Mouse (Mus musculus): ENCODE measurements at regions not wholly inside any gene's neighbourhood (a gene's known extent, or its start where the extent isn't known, plus 50 kb on each side); places are given as distances from the start of the nearest gene placed in this dataset.

DNA sequence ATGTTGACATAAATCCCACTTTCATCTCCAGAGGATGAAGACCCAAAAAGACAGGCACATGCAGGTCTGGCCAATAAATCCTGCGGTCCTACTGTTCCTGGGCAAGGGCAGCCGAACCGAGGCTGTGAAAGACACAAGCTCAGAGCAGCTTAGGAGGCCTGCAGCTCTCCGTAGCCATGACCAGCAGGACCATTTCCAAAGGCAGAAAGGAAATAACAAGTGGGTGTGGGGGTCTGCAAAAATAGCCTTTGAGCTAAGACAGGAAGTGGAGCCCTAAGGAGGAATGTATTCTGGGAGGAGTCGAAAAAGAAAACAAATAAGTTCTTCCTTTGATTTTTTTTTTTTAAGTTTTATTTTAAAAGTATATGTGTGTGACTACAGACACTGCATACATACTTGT, 330.1 kb downstream of the 1700129C05Rik start:
- DNase-seq (ENCODE audit: low read depth, low spot score) = no peak
- Histone ChIP-seq H3K9ac (ENCODE audit: control insufficient read depth, low read depth, low read length, poor library complexity, severe bottlenecking) (no peak overlapping the region), H3K36me3 (ENCODE audit: control insufficient read depth in 1 of 2, insufficient read depth in 2 of 2, low read length in 2 of 2) (no peaks in the 10 kb centered on the region), H3K4me3 (ENCODE audit: control insufficient read depth in 1 of 2, insufficient read depth in 1 of 2, low read depth in 2 of 2, low read length in 2 of 2) (no peak overlapping the region), H3K4me1 (ENCODE audit: control insufficient read depth in 1 of 2, insufficient read depth in 2 of 2, low read length in 2 of 2) (no peaks in the 10 kb centered on the region), H3K27ac (ENCODE audit: control insufficient read depth, low read depth, low read length) (no peak overlapping the region), H3K79me2 (ENCODE audit: control insufficient read depth, insufficient read depth, low read length, poor library complexity) (no peaks in the 10 kb centered on the region), H3K9me3 (replicated peaks; ENCODE audit: insufficient read depth, low read length) (no peaks in the 10 kb centered on the region), H3K27me3 (ENCODE audit: control insufficient read depth in 1 of 2, insufficient read depth in 2 of 2, low read length in 2 of 2) (no peaks in the 10 kb centered on the region)
- TF ChIP-seq RAD21 (IDR thresholded peaks at IDR 0.05; ENCODE audit: low read depth, low read length) = no peak
- no peak for TF ChIP-seq SIN3A (IDR thresholded peaks at IDR 0.05; ENCODE audit: low read length)
- TF ChIP-seq NRF1 (IDR thresholded peaks at IDR 0.05; ENCODE audit: insufficient read depth, low read depth, low read length, poor library complexity, severe bottlenecking) = no peak
- TF ChIP-seq TCF12 (IDR thresholded peaks at IDR 0.05; ENCODE audit: low read depth, low read length) = no peak
- TF ChIP-seq ELF1 (IDR thresholded peaks at IDR 0.05; ENCODE audit: low read depth, low read length) = no peak
- no peak for TF ChIP-seq E2F4 (IDR thresholded peaks at IDR 0.05; ENCODE audit: borderline replicate concordance, low read depth, low read length)
- TF ChIP-seq ZKSCAN1 (IDR thresholded peaks at IDR 0.05; ENCODE audit: low read depth, low read length) = no peak
- no peak for TF ChIP-seq POLR2AphosphoS2 (IDR thresholded peaks at IDR 0.05; ENCODE audit: low read length)
- no peak for TF ChIP-seq POLR2AphosphoS5 (IDR thresholded peaks at IDR 0.05; ENCODE audit: borderline replicate concordance, low read depth, low read length)
- TF ChIP-seq GABPA (IDR thresholded peaks at IDR 0.05; ENCODE audit: low read depth, low read length) = no peak
- TF ChIP-seq MYC (IDR thresholded peaks at IDR 0.05; ENCODE audit: low read depth, low read length) = no peak
- TF ChIP-seq MXI1 (IDR thresholded peaks at IDR 0.05; ENCODE audit: low read depth, low read length) = no peak

DNA sequence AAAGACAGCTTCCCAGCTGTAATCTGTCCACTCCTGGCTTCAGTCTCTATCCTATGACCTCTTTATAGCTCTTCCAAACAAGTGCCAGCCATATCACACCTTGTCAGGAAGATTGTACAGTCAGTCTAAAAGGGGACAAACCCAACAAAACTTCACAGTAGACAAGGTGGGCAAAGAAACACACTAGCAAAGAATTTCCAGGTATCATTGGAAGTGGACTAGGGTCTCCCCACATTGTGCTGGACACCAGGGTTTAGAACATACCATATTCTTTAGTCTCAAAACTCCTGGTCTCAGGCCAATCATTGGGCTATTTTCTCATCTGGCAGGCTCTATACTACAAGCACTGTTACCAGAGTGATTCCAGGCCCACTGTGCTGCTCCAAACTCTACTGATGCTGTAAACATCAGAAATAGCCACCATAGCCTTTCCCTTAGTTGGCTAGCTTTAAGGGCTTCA, 341.3 kb downstream of the 1700129C05Rik start:
- no peak for DNase-seq (ENCODE audit: low read depth, low spot score)
- no peak overlapping the region for H3K4me3 ChIP-seq (ENCODE audit: control insufficient read depth in 1 of 2, insufficient read depth in 1 of 2, low read depth in 2 of 2, low read length in 2 of 2)
- no peak overlapping the region for H3K9ac ChIP-seq (ENCODE audit: control insufficient read depth, low read depth, low read length, poor library complexity, severe bottlenecking)
- no peaks in the 10 kb centered on the region for H3K27me3 ChIP-seq (ENCODE audit: control insufficient read depth in 1 of 2, insufficient read depth in 2 of 2, low read length in 2 of 2)
- no peaks in the 10 kb centered on the region for H3K36me3 ChIP-seq (ENCODE audit: control insufficient read depth in 1 of 2, insufficient read depth in 2 of 2, low read length in 2 of 2)
- TF ChIP-seq MAZ (IDR thresholded peaks at IDR 0.05; ENCODE audit: low read depth, low read length) (no peak), HCFC1 (IDR thresholded peaks at IDR 0.05; ENCODE audit: low read depth, low read length) (no peak), UBTF (IDR thresholded peaks at IDR 0.05; ENCODE audit: borderline replicate concordance, insufficient read depth, low read depth, low read length) (no peak), CHD2 (IDR thresholded peaks at IDR 0.05; ENCODE audit: low read length) (no peak), USF2 (IDR thresholded peaks at IDR 0.05; ENCODE audit: borderline replicate concordance in 1 of 2, insufficient read depth in 1 of 2, low read depth in 1 of 2, low read length in 2 of 2) (no peak), CHD1 (IDR thresholded peaks at IDR 0.05; ENCODE audit: low read depth, low read length) (no peak), SIN3A (IDR thresholded peaks at IDR 0.05; ENCODE audit: low read length) (no peak), RAD21 (IDR thresholded peaks at IDR 0.05; ENCODE audit: low read depth, low read length) (no peak)
- H3K79me2 ChIP-seq (ENCODE audit: control insufficient read depth, insufficient read depth, low read length, poor library complexity) = no peaks in the 10 kb centered on the region
- H3K4me1 ChIP-seq (ENCODE audit: control insufficient read depth in 1 of 2, insufficient read depth in 2 of 2, low read length in 2 of 2) = no peaks in the 10 kb centered on the region
- H3K9me3 ChIP-seq (replicated peaks; ENCODE audit: insufficient read depth, low read length) = no peaks in the 10 kb centered on the region
- no peak overlapping the region for H3K27ac ChIP-seq (ENCODE audit: control insufficient read depth, low read depth, low read length)

Data from MEL (cell line).